Mouse (Mus musculus) heart, embryonic 10.5 days (tissue): Measurements from ENCODE around the gene Ggt7. TPM values are rescaled to one million over a fixed set of nuclear protein-coding genes. Genes with fewer than 3 reads are reported as not detected.

Source experiments
- DNase-seq: peaks from one replicate; pipeline ENCODE4 v3.0.0-alpha.2; 2017; ENCODE audit warnings: low spot score
- H3K27ac ChIP-seq: fragments of 300-500 bp; sonication (generic); 2 replicates; pipeline ENCODE4 v1.5.1; 2016; ENCODE audit warnings: mild to moderate bottlenecking
- H3K27me3 ChIP-seq: fragments of 300-500 bp; sonication (generic); 2 replicates; pipeline ENCODE4 v1.6.1; 2016; ENCODE audit warnings: mild to moderate bottlenecking; ENCODE audit not compliant: poor library complexity, insufficient read depth, severe bottlenecking
- H3K36me3 ChIP-seq: fragments of 300-500 bp; sonication (generic); 2 replicates; pipeline ENCODE4 v1.6.1; 2016; ENCODE audit warnings: mild to moderate bottlenecking, moderate library complexity
- H3K4me1 ChIP-seq: fragments of 300-500 bp; sonication (generic); 2 replicates; pipeline ENCODE4 v1.6.1; 2016; ENCODE audit warnings: mild to moderate bottlenecking
- H3K4me3 ChIP-seq: fragments of 300-500 bp; sonication (generic); 2 replicates; pipeline ENCODE4 v1.5.1; 2016; ENCODE audit warnings: mild to moderate bottlenecking, moderate library complexity
- H3K9me3 ChIP-seq: fragments of 300-500 bp; sonication (generic); 2 replicates; pipeline ENCODE4 v1.6.1; 2016; ENCODE audit warnings: mild to moderate bottlenecking, moderate library complexity
- WGBS: fragments of 180-500 bp; shearing (Covaris S2); methylation state at CpG from one replicate; pipeline ENCODE4 v1.1.7; 2016; 5-methylcytosine and 5-hydroxymethylcytosine counted together
- polyA plus RNA-seq: library from polyadenylated mRNA; unstranded; fragments of >200 nt; fragmentation: Nextera tagmentation; extraction: Ambion mirVana; gene quantifications from 2 replicates; pipeline ENCODE4 v1.2.1, GENCODE M21; 2016

Ggt7 gene
- polyA plus RNA-seq, 1 experiment from 2014 or later, result 3.9 TPM

DNA sequence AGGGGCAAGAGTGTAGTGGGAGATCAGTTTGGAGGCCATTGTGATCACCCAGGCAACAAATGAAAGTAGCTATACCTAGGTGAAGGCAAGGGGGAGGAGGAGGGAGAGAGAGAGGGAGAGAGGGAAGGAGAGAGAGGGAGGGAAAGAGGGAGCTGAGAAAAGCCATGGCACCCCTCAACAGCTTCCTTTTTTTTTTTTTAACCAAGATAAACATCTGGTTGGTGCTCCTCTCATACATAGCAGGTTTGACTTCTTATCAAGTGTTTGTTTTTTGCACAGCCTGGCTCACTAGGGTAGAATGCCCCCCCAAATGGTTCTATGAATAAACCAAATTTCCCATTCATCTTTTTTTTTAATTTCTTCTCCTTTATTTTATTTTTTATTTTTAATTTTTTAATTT is 18.3 kb upstream of the Ggt7 start:
- Histone ChIP-seq H3K27ac (no peak overlapping the region), H3K27me3 (no peaks in the 10 kb centered on the region), H3K4me3 (no peak overlapping the region), H3K9me3 (no peaks in the 10 kb centered on the region), H3K4me1 (peaks cover 7% of the 10 kb centered on the region; the same call in 1 of the 2 replicates), H3K36me3 (no peaks in the 10 kb centered on the region)
- no peak for DNase-seq

DNA sequence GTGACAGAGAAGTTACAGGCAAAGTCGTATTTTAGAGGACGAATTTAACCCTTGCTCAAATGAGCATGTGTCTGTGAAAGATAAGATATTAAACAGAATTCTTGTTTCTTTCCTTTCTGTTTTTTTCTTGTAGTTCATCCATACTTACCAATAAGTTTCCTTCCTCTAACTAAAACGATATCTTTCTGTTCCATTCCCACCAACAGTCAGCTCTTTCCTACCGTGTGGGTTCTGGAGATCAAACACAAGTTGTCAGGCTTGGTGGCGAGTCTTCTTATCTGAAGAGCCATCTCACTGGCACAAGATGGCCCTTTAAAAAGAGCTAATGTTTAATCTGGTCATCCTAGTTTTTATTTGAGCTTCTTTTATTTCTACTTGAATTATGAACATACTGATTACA is 9.3 kb upstream of the Ggt7 start:
- no peak for DNase-seq
- no peaks in the 10 kb centered on the region for H3K9me3 ChIP-seq
- no peak overlapping the region for H3K27ac ChIP-seq
- H3K27me3 ChIP-seq, result no peaks in the 10 kb centered on the region
- 54% methylated on average over 5 of the region's 5 CpGs for WGBS
- H3K4me3 ChIP-seq, result no peak overlapping the region
- H3K36me3 ChIP-seq, result no peaks in the 10 kb centered on the region
- no peaks in the 10 kb centered on the region for H3K4me1 ChIP-seq

DNA sequence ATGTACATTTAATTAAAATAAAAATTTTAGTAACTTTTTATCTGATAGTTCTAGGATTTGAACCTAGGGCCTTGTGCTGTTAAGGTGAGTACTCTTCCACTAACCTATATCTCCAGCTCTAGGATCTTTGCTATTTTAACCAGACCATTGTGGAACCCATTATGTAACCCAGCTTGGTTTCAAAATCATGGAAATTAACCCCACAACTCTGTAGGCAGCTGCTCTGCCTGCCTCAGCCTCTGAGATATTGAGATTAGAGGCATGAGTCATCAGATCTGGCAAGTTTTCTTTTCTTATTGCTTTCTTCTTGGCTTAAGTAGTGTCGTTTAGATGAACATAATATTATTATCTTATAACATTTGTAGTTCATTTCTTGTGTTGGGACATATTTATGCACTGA is 6.3 kb upstream of the Ggt7 start:
- WGBS, result 60% methylated on average over 1 of the region's 1 CpGs
- H3K27ac ChIP-seq, result no peak overlapping the region

DNA sequence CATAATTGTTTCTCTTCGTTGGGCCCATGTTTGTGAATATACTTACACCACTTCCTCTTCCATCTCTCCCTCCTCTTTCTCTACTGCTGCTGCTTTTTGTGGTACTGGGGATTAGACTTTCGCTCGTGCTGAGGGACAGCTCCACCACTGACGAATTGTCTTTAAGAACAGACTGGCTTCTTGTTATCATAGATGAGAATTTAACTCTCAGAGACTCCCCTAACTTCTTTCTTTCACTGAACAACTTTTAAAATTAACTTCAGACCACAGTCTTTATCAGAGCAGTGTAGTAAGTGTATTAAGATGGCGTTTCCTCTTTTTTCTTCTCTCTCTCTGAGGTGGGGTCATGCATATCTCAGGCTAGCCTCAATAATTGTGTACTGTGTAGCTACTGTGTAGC is 5.7 kb upstream of the Ggt7 start:
- DNase-seq, result no peak
- H3K4me1 ChIP-seq, result peaks cover 2% of the 10 kb centered on the region; the same call in 1 of the 2 replicates
- H3K27ac ChIP-seq, result no peak overlapping the region
- no peaks in the 10 kb centered on the region for H3K9me3 ChIP-seq
- 60% methylated on average over 5 of the region's 5 CpGs for WGBS
- no peak overlapping the region for H3K4me3 ChIP-seq
- no peaks in the 10 kb centered on the region for H3K27me3 ChIP-seq
- H3K36me3 ChIP-seq, result no peaks in the 10 kb centered on the region

More for the DNA sequence above, 6.3 kb upstream of the Ggt7 start:
- no peaks in the 10 kb centered on the region for H3K9me3 ChIP-seq
- no peaks in the 10 kb centered on the region for H3K27me3 ChIP-seq
- H3K36me3 ChIP-seq, result no peaks in the 10 kb centered on the region
- no peak for DNase-seq
- no peak overlapping the region for H3K4me3 ChIP-seq
- H3K4me1 ChIP-seq, result no peaks in the 10 kb centered on the region

DNA sequence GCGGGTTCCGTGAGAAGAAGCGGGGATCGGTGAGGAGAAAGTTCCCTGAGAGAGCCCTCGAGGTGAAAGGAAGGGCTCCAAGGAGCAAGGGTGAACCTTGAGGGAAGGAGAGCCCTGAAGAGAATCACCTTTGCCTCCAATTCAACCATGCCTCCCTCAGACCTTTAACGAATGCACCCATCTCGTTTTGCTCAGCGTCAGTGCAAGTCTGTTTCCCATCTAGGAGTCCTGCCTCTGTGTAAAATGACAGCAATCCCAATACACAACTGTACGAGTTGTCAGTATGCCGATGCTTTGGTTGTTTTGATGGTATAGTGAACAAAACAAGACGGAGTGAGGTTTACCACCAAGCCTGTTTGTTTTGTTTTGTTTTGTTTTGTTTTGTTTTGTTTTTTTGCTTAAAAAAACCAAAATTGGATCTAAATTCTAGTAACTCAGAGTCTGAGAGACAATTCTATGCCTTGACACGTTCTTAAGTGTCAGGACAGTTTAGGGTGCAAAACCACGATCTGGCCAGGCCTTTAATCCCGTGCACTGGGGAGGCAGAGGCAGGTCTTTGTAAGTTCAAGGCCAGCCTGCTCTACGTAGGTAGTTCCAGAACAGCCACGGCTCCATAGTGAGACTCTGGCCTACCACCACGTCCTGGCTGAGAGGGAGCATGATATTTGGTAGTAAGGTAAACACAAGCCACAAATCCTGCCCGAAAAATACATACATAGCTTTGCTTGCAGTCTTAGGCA is 664 bp upstream of the Ggt7 start:
- peak overlapping the region; percentile 79 for H3K4me3 ChIP-seq
- peaks cover 23% of the 10 kb centered on the region for H3K27me3 ChIP-seq
- H3K9me3 ChIP-seq, result no peaks in the 10 kb centered on the region
- H3K36me3 ChIP-seq, result no peaks in the 10 kb centered on the region
- 28% methylated on average over 18 of the region's 18 CpGs for WGBS
- peak overlapping the region; percentile 87; the same call in 1 of the 2 replicates for H3K27ac ChIP-seq
- DNase-seq, result no peak
- peaks cover 22% of the 10 kb centered on the region for H3K4me1 ChIP-seq

DNA sequence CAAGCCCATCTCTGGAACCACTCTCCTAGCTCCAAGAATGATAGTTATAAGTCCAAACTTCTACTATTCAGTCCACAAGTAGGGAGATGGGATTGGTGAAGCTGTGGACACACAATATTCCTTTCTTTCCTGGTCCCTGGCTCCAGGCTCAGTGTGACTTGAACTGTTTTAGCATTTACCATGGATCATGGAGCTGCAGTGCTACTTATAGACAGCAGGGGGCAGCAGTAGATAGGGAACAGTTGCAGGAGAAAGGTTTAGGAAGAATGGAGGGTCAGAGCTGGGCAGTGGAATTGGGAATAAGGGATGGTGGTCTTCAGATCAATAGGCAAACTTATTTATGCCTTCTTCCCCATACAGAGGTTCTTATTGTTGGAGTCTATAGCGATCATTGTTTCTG is 2.1 kb downstream of the Ggt7 start:
- Histone ChIP-seq H3K27ac (no peak overlapping the region), H3K9me3 (no peaks in the 10 kb centered on the region), H3K27me3 (peaks cover 35% of the 10 kb centered on the region), H3K4me1 (peaks cover 22% of the 10 kb centered on the region), H3K36me3 (no peaks in the 10 kb centered on the region), H3K4me3 (no peak overlapping the region)
- no peak for DNase-seq
- WGBS, result 3% methylated on average over 1 of the region's 1 CpGs

DNA sequence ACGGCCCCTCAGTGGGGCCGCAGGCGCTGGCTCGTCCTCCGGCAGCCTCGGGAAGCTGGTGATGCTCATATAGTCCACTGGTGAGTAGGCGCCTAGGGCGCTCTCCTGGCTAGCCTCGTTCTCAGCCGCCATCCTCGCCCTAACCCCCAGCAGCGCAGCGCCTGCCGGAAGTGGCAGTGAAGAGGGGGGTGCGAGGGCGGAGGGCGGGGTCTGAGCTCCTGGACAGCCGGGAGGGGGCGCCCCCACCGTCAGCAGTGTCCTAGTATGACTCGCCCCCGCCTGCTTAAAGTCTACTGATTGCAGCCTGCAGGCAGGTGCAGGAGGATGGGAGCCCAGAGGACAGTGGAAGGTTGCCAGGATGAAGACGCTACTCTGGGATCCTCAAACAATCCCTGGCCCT is 3.4 kb downstream of the Ggt7 start:
- WGBS, result 2% methylated on average over 23 of the region's 23 CpGs

DNA sequence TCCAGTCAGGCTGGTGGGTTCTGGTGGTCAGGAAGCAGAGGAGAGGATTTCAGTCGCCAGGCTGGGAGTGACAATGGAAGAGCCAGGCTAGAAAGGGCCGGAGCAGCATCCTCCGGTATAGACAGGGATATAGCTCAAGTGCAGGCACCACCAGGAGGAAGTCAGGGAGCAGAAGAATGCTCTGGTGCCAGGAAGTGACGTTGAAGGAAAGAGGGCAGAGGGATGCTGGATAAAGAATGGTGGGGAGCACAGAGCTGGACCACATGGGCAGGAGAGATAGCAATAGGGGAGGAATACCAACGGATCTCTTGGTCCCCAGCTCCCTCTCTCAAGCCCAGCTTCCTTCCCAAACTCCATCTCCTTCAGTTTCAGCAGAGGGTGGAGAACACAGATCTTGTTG is 4.5 kb downstream of the Ggt7 start:
- no peak overlapping the region for H3K4me3 ChIP-seq
- no peak for DNase-seq
- 58% methylated on average over 5 of the region's 5 CpGs for WGBS
- 0 out of 2 replicates have a peak, but pooled peaks cover 2% of the 10 kb centered on the region for H3K36me3 ChIP-seq
- peaks cover 35% of the 10 kb centered on the region for H3K27me3 ChIP-seq
- no peaks in the 10 kb centered on the region for H3K9me3 ChIP-seq
- peaks cover 19% of the 10 kb centered on the region for H3K4me1 ChIP-seq
- H3K27ac ChIP-seq, result no peak overlapping the region

More for the DNA sequence above, 3.4 kb downstream of the Ggt7 start:
- Histone ChIP-seq H3K27me3 (peaks cover 35% of the 10 kb centered on the region), H3K9me3 (no peaks in the 10 kb centered on the region), H3K27ac (peak overlapping the region; percentile 70), H3K4me3 (peak overlapping the region; percentile 58), H3K36me3 (0 out of 2 replicates have a peak, but pooled peaks cover under 1% of the 10 kb centered on the region), H3K4me1 (peaks cover 22% of the 10 kb centered on the region)
- peak; percentile 85 for DNase-seq

DNA sequence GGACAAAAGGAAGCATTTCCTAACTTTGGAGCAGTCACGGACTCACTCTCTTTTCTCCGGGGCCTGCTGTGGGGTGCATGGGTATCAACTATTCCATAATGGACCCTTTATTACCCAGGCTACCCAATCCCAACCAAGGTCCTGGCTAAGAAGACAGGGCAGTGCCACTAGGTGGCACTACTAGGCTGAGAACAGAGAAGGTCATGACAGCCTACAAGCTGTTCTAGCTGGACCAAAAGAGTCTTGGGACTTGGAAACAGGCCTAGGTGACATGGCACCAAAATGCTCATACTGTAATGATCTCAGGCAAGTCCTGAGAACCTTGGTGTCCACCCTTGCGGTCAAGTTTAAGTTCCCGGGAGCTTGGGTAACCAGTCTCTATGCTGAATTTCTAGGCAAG is 5.6 kb downstream of the Ggt7 start:
- Histone ChIP-seq H3K36me3 (0 out of 2 replicates have a peak, but pooled peaks cover 2% of the 10 kb centered on the region), H3K4me3 (no peak overlapping the region), H3K4me1 (peaks cover 20% of the 10 kb centered on the region), H3K9me3 (no peaks in the 10 kb centered on the region), H3K27ac (no peak overlapping the region), H3K27me3 (peaks cover 35% of the 10 kb centered on the region)
- no peak for DNase-seq
- 53% methylated on average over 4 of the region's 4 CpGs for WGBS

DNA sequence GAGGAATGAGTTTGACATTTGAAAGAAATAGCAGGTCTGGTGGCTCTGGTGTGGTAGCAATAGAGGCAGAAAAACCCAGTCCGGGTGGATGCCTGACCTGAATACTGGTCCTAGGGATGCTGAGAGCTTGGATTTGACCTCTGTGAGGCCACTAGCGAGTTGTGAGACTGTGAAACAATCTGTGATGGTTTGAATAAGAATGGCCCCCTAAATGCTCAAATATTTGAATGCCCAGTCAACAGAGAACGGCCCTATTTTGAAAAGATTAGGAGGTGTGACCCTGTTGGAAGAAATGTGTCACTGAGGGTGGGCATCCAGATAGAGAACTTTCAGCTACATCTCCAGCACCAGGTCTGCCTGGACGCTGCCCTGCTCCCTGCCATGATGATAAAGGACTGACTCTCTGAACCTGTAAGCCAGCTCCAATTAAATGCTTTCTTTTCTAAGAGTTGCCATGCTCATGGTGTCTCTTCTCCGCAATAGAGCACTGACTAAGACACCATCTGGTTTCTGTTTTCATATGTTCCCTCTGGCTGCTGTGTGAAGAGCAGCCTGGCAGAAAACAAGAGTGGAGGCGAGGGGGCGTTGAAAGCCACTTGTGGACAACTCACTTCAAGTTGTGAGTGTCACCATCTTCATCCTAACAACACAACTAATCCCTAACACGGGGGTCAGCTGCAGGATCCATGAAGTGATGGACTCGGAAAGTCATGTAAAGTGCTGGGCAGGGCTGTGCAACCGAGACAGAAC is 10.1 kb downstream of the Ggt7 start:
- H3K4me3 ChIP-seq, result no peak overlapping the region
- WGBS, result 52% methylated on average over 10 of the region's 10 CpGs
- no peak for DNase-seq
- H3K9me3 ChIP-seq, result no peaks in the 10 kb centered on the region
- 0 out of 2 replicates have a peak, but pooled peaks cover 2% of the 10 kb centered on the region for H3K36me3 ChIP-seq
- H3K27ac ChIP-seq, result no peak overlapping the region
- H3K27me3 ChIP-seq, result peaks cover 13% of the 10 kb centered on the region; the same call in 1 of the 2 replicates
- H3K4me1 ChIP-seq, result peaks cover 15% of the 10 kb centered on the region; the same call in 1 of the 2 replicates

DNA sequence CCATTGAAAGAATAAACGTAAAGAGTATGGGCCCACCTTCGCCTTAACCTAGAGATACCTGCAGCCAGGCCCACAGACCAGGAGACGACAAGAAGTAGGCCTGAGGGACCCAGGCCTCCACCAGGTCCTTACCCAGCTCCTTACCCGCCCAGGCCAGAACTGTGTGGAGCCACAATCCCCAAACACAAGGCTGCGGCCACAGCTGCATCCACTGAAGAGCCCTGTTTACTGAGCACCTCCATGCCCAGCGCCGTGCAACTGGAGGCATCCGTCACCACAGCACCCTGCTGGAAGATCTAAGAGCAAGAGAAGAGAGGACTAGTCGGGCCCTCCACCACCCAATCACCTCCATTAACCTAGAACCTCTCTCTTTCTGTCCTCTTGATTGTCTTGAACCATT is 12.2 kb downstream of the Ggt7 start:
- Histone ChIP-seq H3K9me3 (no peaks in the 10 kb centered on the region), H3K4me3 (no peak overlapping the region), H3K27me3 (0 out of 2 replicates have a peak, but pooled peaks cover 9% of the 10 kb centered on the region), H3K36me3 (peaks cover 6% of the 10 kb centered on the region; the same call in 1 of the 2 replicates), H3K27ac (no peak overlapping the region), H3K4me1 (peaks cover 15% of the 10 kb centered on the region)
- WGBS, result 83% methylated on average over 9 of the region's 9 CpGs
- no peak for DNase-seq

DNA sequence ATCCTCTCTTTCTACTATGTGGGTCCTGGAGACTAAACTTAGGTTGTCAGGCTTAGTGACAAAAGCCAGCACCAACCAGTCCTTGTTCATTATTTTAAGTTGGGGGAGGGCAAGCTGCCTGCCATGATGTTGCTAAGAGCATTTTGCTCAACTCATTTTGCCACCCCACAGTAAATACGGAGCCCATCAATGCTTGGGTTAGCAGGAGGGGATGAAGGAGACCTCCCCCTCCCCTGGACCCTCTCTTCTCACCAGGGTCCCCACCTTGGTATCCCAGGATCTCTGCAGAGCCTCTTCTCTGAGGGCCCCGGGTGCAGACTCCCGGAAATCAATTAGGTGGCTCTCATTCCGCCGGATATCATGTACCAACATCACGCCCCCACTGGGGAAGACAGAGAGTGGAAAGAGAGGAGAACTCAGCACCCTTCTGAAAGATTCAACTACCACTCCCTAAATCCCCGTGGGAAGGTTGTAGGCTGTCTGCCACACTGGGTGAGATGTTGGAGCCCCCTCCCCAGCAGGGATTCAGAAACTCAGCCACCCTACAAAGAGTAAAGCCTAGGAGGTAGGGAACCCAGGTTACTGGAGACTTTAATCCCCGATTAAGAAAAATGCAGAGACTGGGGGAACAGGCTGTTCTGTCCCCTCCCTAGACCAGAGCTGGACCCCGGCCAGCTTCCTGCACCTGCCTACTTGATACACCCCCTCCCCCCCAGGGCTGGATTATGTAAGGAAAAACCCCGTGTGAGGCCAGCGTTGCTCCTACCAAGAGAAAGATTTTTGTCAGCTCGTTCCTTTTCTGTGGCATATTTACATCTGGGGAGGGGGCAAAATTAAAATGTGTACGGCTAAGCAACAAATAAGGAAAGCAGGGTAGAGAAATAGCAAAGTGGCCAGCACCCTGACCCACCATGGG is 13.3 kb downstream of the Ggt7 start:
- WGBS, result 59% methylated on average over 13 of the region's 13 CpGs
- H3K36me3 ChIP-seq, result peaks cover 6% of the 10 kb centered on the region; the same call in 1 of the 2 replicates
- H3K27ac ChIP-seq, result no peak overlapping the region
- peaks cover 15% of the 10 kb centered on the region for H3K4me1 ChIP-seq
- no peaks in the 10 kb centered on the region for H3K9me3 ChIP-seq
- DNase-seq, result no peak
- H3K4me3 ChIP-seq, result no peak overlapping the region
- H3K27me3 ChIP-seq, result 0 out of 2 replicates have a peak, but pooled peaks cover 9% of the 10 kb centered on the region
